Mouse (Mus musculus) neutrophil, adult 59 days (primary cell): ENCODE measurements around the gene Gm13278. TPM values are rescaled to one million over a fixed set of nuclear protein-coding genes. Genes with fewer than 3 reads are reported as not detected.

Source experiments
- total RNA-seq, 2 experiments: library from RNA; stranded (reverse); gene quantifications; 1 replicate in 1 of 2; 2 replicates in 1 of 2; pipeline ENCODE4 v1.2.4; 2023

Gene Gm13278
- total RNA-seq, 2 experiments from 2014 or later, result not detected

Other genes starting within 250 kb of the Gm13278 start
- gene Ifna15, start 233.3 kb upstream of the Gm13278 start, total RNA-seq, result not detected
- gene Ifna14, start 219.8 kb upstream of the Gm13278 start, total RNA-seq, result not detected
- not detected for gene Ifna9, start 199.2 kb upstream of the Gm13278 start, total RNA-seq
- not detected for gene Ifna12, start 188.2 kb upstream of the Gm13278 start, total RNA-seq
- gene C87499, start 157.1 kb upstream of the Gm13278 start, total RNA-seq, result not detected
- not detected for gene Ifna13, start 147.1 kb upstream of the Gm13278 start, total RNA-seq
- gene Ifna16, start 114.6 kb upstream of the Gm13278 start, total RNA-seq, result not detected
- not detected for gene Ifna2, start 107.6 kb upstream of the Gm13278 start, total RNA-seq
- gene Ifnab, start 100.2 kb upstream of the Gm13278 start, total RNA-seq, result not detected
- under 1 TPM; 0.37 to 0.58 TPM for gene Gm26566, start 69.7 kb upstream of the Gm13278 start, total RNA-seq
- gene Klhl9, start 69.1 kb upstream of the Gm13278 start, total RNA-seq, result 10 to 100 TPM; 49.2 to 57.1 TPM
- not detected for gene Gm13271, start 36.7 kb upstream of the Gm13278 start, total RNA-seq
- gene Gm13283, start 31.4 kb upstream of the Gm13278 start, total RNA-seq, result not detected
- under 1 TPM in 1 of 2 experiments, not detected in 1; 0.38 TPM for gene Gm13290, start 17.7 kb upstream of the Gm13278 start, total RNA-seq
- not detected for gene Gm13289, start 14.6 kb upstream of the Gm13278 start, total RNA-seq
- gene Gm13272, start 11.7 kb upstream of the Gm13278 start, total RNA-seq, result not detected
- gene Ifnz, start 9.4 kb upstream of the Gm13278 start, total RNA-seq, result not detected
- gene Gm13276, start 5.8 kb upstream of the Gm13278 start, total RNA-seq, result not detected
- not detected for gene Gm13277, start 2.9 kb upstream of the Gm13278 start, total RNA-seq
- gene Gm13275, start 2.9 kb downstream of the Gm13278 start, total RNA-seq, result not detected
- not detected for gene Gm13279, start 5.8 kb downstream of the Gm13278 start, total RNA-seq
- gene Gm13285, start 8.1 kb downstream of the Gm13278 start, total RNA-seq, result under 1 TPM in 1 of 2 experiments, not detected in 1; 0.36 TPM
- not detected for gene Gm13287, start 11.7 kb downstream of the Gm13278 start, total RNA-seq
- gene Gm13288, start 14.0 kb downstream of the Gm13278 start, total RNA-seq, result not detected
- gene Ifna7, start 24.7 kb downstream of the Gm13278 start, total RNA-seq, result not detected
- not detected for gene Ifna11, start 28.4 kb downstream of the Gm13278 start, total RNA-seq
- gene Ifna6, start 35.9 kb downstream of the Gm13278 start, total RNA-seq, result not detected
- gene Ifna5, start 44.0 kb downstream of the Gm13278 start, total RNA-seq, result not detected
- gene Ifna4, start 50.3 kb downstream of the Gm13278 start, total RNA-seq, result not detected
- gene Ifna1, start 58.5 kb downstream of the Gm13278 start, total RNA-seq, result not detected
- not detected for gene Ifne, start 88.7 kb downstream of the Gm13278 start, total RNA-seq